Mouse (Mus musculus) cerebellum, postnatal 25 days (tissue): ENCODE results near the gene Rbfox3.
A peak's percentile ranks its signal among the peaks of the same experiment; 100 is the strongest.

Source experiments
- DNase-seq, 2 experiments: peaks; one replicate each; pipeline ENCODE4 v3.0.0; 2021; ENCODE audit warnings: mixed read lengths in 2 of 2

Rbfox3 gene

GRCm38 (mm10) chr11:118724423-118724822, 187.0 kb downstream of the Rbfox3 start:
- DNase-seq: peak in 1 of 2 experiments; percentile 59

GRCm38 (mm10) chr11:118723166-118723565, 188.2 kb downstream of the Rbfox3 start:
- DNase-seq: no peak

GRCm38 (mm10) chr11:118721898-118722297, 189.5 kb downstream of the Rbfox3 start:
- DNase-seq: no peak

- peak; percentile 64 to 68 for DNase-seq
Observed at GRCm38 (mm10) chr11:118714601-118715524, 196.5 kb downstream of the Rbfox3 start.

GRCm38 (mm10) chr11:118712761-118713160, 198.6 kb downstream of the Rbfox3 start:
- DNase-seq: peak; percentile 80 to 84

GRCm38 (mm10) chr11:118712058-118712457, 199.3 kb downstream of the Rbfox3 start:
- DNase-seq: peak; percentile 63 to 76

GRCm38 (mm10) chr11:118710035-118710434, 201.4 kb downstream of the Rbfox3 start:
- no peak for DNase-seq

- DNase-seq: peak in 1 of 2 experiments; percentile 47
Observed at GRCm38 (mm10) chr11:118696226-118696930, 215.0 kb downstream of the Rbfox3 start.

- no peak for DNase-seq
Observed at GRCm38 (mm10) chr11:118693276-118693675, 218.1 kb downstream of the Rbfox3 start.

- DNase-seq: peak in 1 of 2 experiments; percentile 58
Observed at GRCm38 (mm10) chr11:118690262-118690661, 221.1 kb downstream of the Rbfox3 start.

GRCm38 (mm10) chr11:118685397-118685796, 226.0 kb downstream of the Rbfox3 start:
- peak in 1 of 2 experiments; percentile 16 for DNase-seq

GRCm38 (mm10) chr11:118684665-118685064, 226.7 kb downstream of the Rbfox3 start:
- DNase-seq: peak in 1 of 2 experiments; percentile 61

GRCm38 (mm10) chr11:118680699-118681098, 230.7 kb downstream of the Rbfox3 start:
- peak; percentile 59 to 70 for DNase-seq

- peak in 1 of 2 experiments; percentile 22 for DNase-seq
Observed at GRCm38 (mm10) chr11:118679736-118680410, 231.5 kb downstream of the Rbfox3 start.

GRCm38 (mm10) chr11:118678515-118679104, 232.8 kb downstream of the Rbfox3 start:
- DNase-seq: peak in 1 of 2 experiments; percentile 49

- DNase-seq: peak in 1 of 2 experiments; percentile 50
Observed at GRCm38 (mm10) chr11:118677277-118677676, 234.1 kb downstream of the Rbfox3 start.

GRCm38 (mm10) chr11:118676364-118676763, 235.0 kb downstream of the Rbfox3 start:
- DNase-seq: no peak

- no peak for DNase-seq
Observed at GRCm38 (mm10) chr11:118671958-118672357, 239.4 kb downstream of the Rbfox3 start.

GRCm38 (mm10) chr11:118671216-118671615, 240.2 kb downstream of the Rbfox3 start:
- no peak for DNase-seq

GRCm38 (mm10) chr11:118669820-118670219, 241.6 kb downstream of the Rbfox3 start:
- peak; percentile 84 to 86 for DNase-seq

GRCm38 (mm10) chr11:118668351-118668750, 243.0 kb downstream of the Rbfox3 start:
- peak in 1 of 2 experiments; percentile 70 for DNase-seq

- no peak for DNase-seq
Observed at GRCm38 (mm10) chr11:118667946-118668345, 243.5 kb downstream of the Rbfox3 start.
